Mouse (Mus musculus): ENCODE results near the gene Stat4.

DNA sequence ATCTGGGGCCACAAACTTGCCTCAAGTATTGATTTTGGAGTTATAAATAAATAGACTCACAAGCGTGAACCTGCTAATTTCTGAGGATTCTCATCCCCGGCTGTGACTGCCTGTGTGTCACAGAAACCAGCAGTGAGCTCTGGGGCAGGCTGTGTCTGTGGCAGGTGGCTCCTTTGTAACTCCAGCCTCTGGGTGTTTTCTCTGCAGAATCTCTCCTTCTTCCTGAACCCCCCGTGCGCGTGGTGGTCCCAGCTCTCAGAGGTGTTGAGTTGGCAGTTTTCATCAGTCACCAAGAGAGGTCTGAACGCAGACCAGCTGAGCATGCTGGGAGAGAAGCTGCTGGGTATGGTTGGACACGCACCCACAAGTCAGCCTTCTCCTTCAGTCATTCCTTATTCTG is 161.7 kb downstream of the Stat4 start:
- TF ChIP-seq POLR2A (IDR thresholded peaks at IDR 0.05; ENCODE audit: low read depth, low read length) (no peak), CTCF (IDR thresholded peaks at IDR 0.05; ENCODE audit: extremely low read depth, insufficient read depth, insufficient read length, insufficient replicate concordance) (no peak)
